Mouse (Mus musculus) myocyte (in vitro differentiated cells): ENCODE measurements around the gene Rpp30.

Experiments
- E2F4 ChIP-seq: IDR thresholded peaks from one replicate; pipeline ENCODE4 v1.6.1; 2011; ENCODE audit warnings: mild to moderate bottlenecking, control low read depth, moderate library complexity; ENCODE audit not compliant: insufficient read depth
- MYOG ChIP-seq, 3 experiments: IDR thresholded peaks; one replicate each; pipeline ENCODE4 v1.6.1; 2011; ENCODE audit warnings: control low read depth in 2 of 3, low read depth in 2 of 3, mild to moderate bottlenecking in 2 of 3; ENCODE audit not compliant: insufficient read length in 2 of 3, control insufficient read depth in 1 of 3, insufficient read depth in 1 of 3
- POLR2A ChIP-seq: IDR thresholded peaks from one replicate; pipeline ENCODE4 v1.6.1; 2011; ENCODE audit warnings: low read depth, mild to moderate bottlenecking, control low read depth, moderate library complexity; ENCODE audit not compliant: insufficient read length

- no peak for TF ChIP-seq POLR2A
- no peak for TF ChIP-seq E2F4
- TF ChIP-seq MYOG (IDR thresholded peaks at IDR 0.05; ENCODE audit: control insufficient read depth in 1 of 3, insufficient read depth in 1 of 3, insufficient read length in 2 of 3, low read depth in 2 of 3), result no peak
These were observed 49.5 kb downstream of the Rpp30 start for GRCm38 (mm10) chr19:36133064-36133463.
